Mouse (Mus musculus) brain, adult 2 months (tissue): Measurements from ENCODE around the gene Gm13287.
"Not testable (repeated sequence)": the region's sequence is repeated elsewhere in the genome, so short reads cannot be mapped to it uniquely, and the experiment has no call there.

Experiments used
- DNase-seq: peaks from one replicate; pipeline ENCODE4 v3.0.0; 2011; ENCODE audit warnings: low read depth, low spot score

Gm13287 gene

DNA sequence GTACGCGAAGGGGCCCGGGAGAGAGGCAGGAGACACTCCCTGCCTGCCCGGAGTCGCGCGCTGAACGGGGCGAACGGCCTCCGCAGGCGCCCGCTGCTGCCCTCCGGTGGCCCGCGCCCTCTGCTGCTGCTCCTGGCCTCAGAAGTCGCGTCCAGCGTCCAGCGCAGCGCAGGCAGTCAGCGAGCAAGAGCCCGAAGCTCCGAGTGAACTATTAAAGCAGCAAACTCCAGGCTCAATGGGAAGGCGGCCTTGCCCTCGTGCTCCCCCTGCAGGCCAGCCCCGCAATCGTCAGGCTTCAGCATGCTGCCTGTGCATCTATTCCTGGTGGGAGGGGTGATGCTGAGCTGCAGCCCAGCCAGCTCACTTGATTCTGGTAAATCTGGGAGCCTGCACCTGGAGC, 6.0 kb upstream of the Gm13287 start, which contains the start of gene Gm13279:
Gm13279 (plus strand) TSS at position 301 of the 400 bp plus-strand sequence.
- not testable (repeated sequence) for DNase-seq

DNA sequence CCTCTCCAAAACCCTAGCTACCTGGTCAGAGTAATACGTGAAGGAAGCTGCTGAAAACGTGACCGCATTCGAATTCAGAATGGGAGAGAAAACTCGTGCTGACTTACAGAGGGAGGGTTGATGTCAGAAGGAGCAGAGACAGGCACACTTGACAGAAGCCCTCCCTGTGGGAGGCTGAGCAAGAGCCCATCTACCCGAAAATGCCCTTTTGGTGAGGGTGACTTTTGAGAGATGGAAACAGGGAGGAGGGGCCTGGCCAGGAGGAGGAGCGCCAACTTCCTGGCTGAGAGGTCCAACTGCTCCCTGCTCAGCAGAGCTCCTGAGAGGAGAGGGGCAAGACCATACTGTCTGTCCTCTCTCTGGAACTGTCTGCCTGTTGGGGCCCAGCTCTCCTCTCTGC, 3.7 kb upstream of the Gm13287 start, which contains the start of gene Gm13285:
Gm13285 (plus strand) TSS at position 301 of the 400 bp plus-strand sequence.
- DNase-seq, result not testable (repeated sequence)

DNA sequence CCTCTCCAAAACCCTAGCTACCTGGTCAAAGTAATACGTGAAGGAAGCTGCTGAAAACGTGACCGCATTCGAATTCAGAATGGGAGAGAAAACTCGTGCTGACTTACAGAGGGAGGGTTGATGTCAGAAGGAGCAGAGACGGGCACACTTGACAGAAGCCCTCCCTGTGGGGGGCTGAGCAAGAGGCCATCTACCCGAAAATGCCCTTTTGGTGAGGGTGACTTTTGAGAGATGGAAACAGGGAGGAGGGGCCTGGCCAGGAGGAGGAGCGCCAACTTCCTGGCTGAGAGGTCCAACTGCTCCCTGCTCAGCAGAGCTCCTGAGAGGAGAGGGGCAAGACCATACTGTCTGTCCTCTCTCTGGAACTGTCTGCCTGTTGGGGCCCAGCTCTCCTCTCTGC, 2.2 kb downstream of the Gm13287 start, which contains the start of gene Gm13288:
Gm13288 (plus strand) TSS at position 301 of the 400 bp plus-strand sequence.
- not testable (repeated sequence) for DNase-seq

DNA sequence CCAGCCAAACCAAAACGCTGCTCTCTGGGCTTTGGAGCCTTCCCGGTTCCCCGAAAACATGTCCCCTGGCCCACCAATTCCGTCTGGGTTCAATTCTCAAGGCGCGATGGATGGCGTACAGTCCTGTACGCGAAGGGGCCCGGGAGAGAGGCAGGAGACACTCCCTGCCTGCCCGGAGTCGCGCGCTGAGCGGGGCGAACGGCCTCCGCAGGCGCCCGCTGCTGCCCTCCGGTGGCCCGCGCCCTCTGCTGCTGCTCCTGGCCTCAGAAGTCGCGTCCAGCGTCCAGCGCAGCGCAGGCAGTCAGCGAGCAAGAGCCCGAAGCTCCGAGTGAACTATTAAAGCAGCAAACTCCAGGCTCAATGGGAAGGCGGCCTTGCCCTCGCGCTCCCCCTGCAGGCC, 2.7 kb downstream of the Gm13287 start:
- not testable (repeated sequence) for DNase-seq

DNA sequence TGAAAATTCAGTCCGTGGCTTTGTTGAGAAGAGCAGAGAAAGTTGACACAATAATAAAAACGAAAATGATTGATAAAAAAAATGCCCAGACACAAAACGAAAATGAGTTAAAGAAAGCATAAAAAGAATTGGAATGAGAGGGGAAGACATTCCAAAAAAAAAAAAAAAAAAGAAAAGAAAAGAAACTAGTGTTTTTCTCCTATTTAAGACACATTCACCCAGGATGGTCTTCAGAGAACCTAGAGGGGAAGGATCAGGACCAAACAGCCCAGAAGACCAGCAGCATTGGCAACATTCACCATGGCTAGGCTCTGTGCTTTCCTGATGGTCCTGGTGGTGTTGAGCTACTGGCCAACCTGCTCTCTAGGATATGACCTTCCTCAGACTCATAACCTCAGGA, 12.9 kb downstream of the Gm13287 start, which contains the start of gene Ifna7:
Ifna7 (plus strand) TSS at position 301 of the 400 bp plus-strand sequence.
- DNase-seq, result no peak

DNA sequence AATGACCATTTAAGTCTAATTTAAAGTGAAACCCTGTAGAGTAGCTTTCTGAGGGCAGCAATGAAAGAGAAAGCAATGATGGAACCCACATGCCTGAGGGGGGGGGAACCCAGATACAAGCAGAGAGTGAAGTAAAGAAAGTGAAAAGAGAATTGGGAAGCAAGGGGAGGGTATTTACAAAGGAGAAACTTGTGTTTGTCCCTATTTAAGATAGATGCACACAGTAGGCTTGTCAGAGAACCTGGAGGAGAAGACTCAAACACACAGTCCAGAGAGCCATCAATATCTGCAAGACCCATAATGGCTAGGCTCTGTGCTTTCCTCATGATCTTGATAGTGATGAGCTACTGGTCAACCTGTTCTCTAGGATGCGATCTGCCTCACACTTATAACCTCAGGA, 16.6 kb downstream of the Gm13287 start, which contains the start of gene Ifna11:
Ifna11 (plus strand) TSS at position 301 of the 400 bp plus-strand sequence.
- DNase-seq, result no peak

DNA sequence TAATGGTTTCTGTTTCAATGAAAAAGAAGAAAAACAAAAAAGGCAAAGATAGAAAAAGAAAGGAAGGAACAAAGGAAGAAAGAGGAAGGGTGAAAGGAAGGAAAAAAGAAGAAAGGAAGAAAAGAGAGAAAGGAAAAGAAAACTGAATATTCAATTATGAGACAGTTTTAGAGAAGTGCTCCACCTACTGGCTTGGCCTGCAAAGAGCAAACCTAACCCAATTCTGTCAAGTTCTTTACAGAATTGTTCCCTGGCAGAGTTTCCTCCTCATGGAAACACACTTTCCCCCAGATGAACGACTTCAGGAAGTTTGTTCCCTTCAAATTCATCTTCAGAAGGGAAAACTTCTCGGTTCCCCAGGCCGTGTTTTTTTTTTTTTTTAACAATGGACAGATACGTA, 19.9 kb downstream of the Gm13287 start:
- peak; percentile 31 for DNase-seq

DNA sequence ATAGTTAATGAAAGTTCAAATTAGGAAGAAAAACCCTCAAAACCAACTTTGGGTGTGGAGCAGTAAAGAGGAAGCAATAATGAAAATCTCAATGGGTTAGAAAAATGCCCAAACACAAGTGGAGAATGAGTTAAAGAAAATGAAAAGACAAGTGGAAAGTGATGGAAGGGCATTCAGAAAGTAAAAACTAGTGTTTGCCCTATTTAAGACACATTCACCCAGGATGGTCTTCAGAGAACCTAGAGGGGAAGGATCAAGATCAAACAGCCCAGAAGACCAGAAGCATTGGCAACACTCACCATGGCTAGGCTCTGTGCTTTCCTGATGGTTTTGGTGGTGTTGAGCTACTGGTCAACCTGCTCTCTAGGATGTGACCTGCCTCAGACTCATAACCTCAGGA, 24.1 kb downstream of the Gm13287 start, which contains the start of gene Ifna6:
Ifna6 (plus strand) TSS at position 301 of the 400 bp plus-strand sequence.
- not testable (repeated sequence) for DNase-seq

DNA sequence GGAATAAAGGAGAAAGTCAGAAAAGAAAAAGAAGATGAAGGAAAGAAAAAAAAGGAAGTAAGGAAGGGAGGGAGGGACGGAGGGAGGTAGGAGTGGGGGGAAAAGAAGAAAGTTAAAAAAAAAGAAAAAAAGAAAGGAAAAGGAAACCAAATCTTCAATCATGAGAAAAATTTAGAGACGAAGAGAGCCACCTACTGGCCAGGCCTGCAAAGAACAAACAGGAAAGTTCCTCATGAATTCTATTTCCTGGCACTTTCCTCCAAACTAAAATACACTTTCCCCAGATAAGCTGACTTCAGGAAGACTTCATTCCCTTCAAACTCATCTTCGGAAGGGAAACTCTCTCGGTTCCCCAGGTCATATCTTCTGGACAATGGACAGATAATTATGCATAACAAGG, 27.5 kb downstream of the Gm13287 start:
- peak; percentile 35 for DNase-seq

DNA sequence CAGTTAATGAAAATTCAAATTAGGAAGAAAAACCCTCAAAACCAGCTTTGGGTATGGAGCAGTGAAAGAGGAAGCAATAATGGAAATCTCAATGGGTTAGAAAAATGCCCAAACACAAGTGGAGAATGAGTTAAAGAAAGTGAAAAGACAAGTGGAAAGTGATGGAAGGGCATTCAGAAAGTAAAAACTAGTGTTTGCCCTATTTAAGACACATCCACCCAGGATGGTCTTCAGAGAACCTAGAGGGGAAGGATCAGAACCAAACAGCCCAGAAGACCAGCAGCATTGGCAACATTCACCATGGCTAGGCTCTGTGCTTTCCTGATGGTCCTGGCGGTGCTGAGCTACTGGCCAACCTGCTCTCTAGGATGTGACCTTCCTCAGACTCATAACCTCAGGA, 32.2 kb downstream of the Gm13287 start, which contains the start of gene Ifna5:
Ifna5 (plus strand) TSS at position 301 of the 400 bp plus-strand sequence.
- not testable (repeated sequence) for DNase-seq

DNA sequence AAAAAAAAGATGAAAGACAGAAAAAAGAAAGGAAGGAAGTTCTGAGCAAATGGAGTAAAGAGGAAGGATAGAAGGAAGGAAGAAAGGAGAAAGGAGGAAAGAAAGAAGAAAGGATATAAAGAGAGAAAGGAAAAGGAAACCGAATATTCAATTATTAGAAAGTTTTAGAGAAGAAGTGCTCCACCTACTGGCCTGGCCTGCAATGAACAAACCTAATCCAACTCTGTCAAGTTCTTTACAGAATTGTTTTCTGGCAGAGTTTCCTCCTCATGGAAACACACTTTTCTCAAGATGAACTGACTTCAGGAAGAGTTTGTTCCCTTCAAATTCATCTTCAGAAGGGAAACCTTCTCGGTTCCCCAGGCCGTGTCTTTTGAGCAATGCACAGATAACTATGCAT, 35.8 kb downstream of the Gm13287 start:
- peak; percentile 29 for DNase-seq

DNA sequence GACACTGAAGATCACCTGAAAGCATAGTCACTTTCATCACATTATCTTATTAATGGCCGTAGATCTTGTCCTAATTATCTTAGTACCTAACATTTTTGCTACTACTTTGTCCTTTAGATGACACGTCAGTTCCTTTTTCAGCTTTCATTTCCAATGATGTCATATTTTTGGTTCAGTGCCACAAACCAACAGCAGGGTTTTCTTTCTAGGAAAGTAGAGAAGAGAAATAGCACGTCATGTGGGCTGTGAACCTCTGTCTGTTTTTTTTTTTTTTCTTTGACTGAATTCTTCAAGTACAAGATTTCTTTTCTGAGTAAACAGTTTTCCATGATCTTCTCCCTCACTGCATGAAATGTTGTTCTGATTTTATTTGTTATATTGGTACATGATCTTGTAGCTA, 37.0 kb downstream of the Gm13287 start:
- DNase-seq, result no peak

DNA sequence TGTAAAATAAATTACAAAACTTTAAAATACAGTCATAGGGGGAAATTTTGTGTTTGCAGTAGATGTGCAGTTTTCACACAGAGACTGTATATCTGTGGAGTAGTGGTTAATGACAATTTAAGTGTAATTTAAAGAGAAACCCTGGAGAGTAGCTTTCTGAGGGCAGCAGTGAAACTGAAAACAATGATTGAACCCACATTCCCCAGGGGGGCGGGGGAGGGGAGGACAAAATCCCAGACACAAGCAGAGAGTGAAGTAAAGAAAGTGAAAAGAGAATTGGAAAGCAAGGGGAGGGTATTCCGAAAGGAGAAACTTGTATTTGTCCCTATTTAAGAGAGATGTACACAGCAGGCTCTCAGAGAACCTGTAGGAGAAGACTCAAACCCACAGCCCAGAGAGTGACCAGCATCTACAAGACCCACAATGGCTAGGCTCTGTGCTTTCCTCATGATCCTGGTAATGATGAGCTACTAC, 38.4 kb downstream of the Gm13287 start, which contains the start of gene Ifna4:
Ifna4 (plus strand) TSS at position 424 of the 474 bp plus-strand sequence.
- DNase-seq, result no peak

DNA sequence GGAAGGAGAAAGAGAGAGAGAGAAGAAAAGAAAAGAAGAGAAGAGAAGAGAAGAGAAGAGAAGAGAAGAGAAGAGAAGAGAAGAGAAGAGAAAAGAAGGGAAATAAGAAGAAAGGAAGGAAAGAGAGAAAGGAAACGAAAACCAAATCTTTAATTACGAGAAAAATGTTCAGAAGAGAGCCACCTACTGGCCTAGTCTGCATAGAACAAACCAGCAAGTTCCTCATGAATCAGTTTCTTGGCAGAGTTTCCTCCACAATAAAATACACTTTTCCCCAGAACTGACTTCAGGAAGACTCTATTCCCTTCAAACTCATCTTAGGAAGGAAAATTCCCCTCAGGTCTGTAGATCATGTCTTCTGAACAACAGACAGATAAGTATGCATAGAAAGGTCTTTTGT, 42.3 kb downstream of the Gm13287 start:
- peak; percentile 25 for DNase-seq

DNA sequence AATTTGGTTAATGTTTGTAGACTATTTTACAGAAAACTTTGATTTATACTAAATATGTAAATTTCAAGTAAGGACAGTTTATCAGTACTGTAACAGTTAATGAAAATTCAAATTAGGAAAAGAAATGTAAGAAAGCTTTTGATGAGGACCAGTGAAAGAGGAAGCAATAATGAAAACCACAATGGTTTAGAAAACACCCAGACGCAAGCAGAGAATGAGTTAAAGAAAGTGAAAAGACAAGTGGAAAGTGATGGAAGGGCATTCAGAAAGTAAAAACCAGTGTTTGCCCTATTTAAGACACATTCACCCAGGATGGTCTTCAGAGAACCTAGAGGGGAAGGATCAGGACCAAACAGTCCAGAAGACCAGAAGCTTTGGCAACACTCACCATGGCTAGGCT, 46.6 kb downstream of the Gm13287 start, which contains the start of gene Ifna1:
Ifna1 (plus strand) TSS at position 390 of the 400 bp plus-strand sequence.
- no peak for DNase-seq

DNA sequence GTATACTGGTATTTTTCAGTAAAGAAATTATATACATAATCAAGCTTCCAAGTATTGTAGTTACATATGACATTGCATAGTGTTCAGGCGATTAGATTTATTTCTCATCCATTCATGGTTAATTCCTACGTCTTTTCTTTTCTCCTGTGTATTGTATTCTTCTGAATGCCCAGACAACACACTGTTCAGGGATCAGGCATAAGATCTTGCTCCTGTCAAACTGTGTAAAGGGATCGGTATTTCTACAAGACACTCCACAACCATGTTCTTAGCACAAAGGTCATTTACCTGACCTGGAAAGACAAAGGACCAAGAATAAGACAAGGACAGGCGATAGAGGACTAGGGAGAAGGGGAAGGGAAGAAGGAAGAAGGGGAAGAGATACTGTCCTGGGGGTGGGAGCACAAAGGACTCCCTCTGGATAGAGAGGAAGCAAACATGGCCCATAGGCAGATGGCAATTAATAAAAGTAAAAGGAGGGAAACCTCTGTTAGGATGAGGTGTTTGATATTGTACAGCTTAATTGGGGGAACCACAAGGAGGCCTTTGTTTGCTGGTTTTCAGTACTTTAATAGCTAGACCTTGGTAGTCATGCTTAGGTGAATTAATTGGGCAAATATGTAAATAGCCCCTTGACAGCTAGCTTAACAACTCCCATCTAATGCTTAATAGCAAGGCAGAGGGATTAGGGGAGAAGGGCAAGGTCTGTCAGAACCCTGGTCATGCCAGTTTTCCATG, 48.1 kb downstream of the Gm13287 start:
- DNase-seq, result no peak
